Mouse (Mus musculus) embryonic fibroblast, embryonic 13.5 days (primary cell): Measurements from ENCODE around the gene Capn3.

Experiments
- CTCF ChIP-seq: IDR thresholded peaks from 2 replicates; pipeline ENCODE4 v1.5.1; 2011; ENCODE audit warnings: mild to moderate bottlenecking, control low read depth, low read length, moderate library complexity, borderline replicate concordance; ENCODE audit not compliant: insufficient read depth
- POLR2A ChIP-seq: IDR thresholded peaks from 2 replicates; pipeline ENCODE4 v1.6.1; 2011; ENCODE audit warnings: low read depth, mild to moderate bottlenecking, control low read depth, low read length, moderate library complexity

- TF ChIP-seq POLR2A (no peak), CTCF (no peak)
These were observed 47.3 kb downstream of the Capn3 start for GRCm38 (mm10) chr2:120503094-120503493.
